Mouse (Mus musculus): ENCODE results near the gene Olfr1173. TPM values are rescaled to one million over a fixed set of nuclear protein-coding genes. Genes with fewer than 3 reads are reported as not detected.

The Olfr1173 gene
- not detected for total RNA-seq (2021)
- long read RNA-seq, experiment 1: 0 reads
- long read RNA-seq, experiment 2: 0 reads

DNA sequence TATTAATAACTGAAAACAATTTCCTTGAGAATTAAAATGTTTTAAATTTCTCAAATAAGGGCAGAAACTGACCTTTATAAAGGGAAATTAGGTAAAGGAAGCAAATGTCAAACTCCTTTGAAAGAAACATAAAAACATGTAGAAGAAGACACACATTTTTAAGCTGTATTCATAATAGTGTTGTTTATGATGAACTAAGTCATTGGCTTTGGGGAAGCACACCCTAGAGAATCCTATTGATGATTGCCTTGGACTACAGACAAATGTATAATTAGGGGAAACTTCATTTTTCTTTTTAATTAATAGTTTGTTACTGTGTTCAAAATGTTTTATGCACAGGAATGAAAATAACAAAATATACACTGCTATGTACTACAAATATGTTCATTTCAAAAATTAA, at the start of gene Olfr1173:
Olfr1173 (minus strand) TSS at position 101 of the 400 bp plus-strand sequence.
- DNase-seq (ENCODE audit: low spot score in 2 of 2): no peak

DNA sequence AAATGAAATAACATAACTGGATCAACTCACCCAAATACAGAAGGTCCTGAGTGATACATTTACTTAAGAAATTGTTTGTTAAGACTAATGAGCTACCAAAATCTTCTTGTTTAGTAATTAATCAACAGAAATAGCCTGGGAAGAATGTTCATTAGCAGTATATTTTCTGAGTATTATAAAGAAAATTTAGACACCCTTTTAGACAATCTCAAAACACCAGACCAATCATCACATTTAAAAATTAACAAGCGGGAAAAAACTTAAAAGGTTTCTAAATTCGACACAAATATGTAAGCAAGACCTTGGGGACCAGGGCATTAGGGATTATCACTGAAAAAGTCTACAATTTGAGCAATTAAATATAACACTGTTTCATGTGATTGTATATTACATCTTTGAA, 47.4 kb upstream of the Olfr1173 start, which contains the start of gene Olfr1175-ps:
Olfr1175-ps (minus strand) TSS at position 101 of the 400 bp plus-strand sequence.
- DNase-seq (ENCODE audit: low spot score in 2 of 2): no peak

DNA sequence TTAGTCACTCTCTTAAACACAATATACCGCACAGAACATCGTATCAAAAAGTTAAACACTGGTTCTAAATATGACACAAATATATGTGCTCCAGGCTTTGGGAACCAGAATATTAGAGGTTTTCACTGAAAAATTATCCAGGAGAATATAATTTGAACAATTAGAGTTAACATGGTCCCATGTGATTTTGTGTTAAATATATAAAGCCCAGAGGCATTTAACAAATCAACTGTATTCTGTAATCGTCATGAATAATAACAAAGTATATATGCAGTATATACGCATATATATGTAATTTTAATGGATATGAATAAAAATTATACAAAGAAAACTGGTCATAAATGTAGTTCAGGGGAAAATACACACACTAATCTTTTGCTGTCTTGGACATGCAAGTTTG, 35.4 kb upstream of the Olfr1173 start, which contains the start of gene Olfr1174-ps:
Olfr1174-ps (minus strand) TSS at position 101 of the 400 bp plus-strand sequence.
- no peak for DNase-seq (ENCODE audit: low spot score in 2 of 2)

DNA sequence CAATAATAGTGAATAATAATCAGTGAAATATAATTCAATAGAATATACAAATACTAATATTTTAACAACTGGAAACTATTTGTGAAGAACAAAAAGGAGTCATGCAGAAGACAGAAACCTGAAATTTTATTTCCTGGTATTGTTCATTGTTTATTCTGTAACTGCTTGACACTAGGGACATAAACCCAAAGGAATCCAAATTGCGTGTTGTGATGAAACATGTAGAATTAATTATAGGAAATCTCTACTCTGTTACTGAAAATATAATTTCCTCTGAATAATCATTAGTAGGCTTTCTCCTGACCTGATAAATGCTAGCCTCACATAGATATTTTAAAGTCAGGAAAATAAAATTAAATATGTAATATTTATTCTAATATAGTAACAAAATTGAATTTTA, 51.4 kb downstream of the Olfr1173 start, which contains the start of gene Olfr1170:
Olfr1170 (minus strand) TSS at position 101 of the 400 bp plus-strand sequence.
- DNase-seq (ENCODE audit: low spot score in 2 of 2): no peak

Other genes with a start within 250 kb of the Olfr1173 start
- not detected for gene Olfr73, start 242.2 kb downstream of the Olfr1173 start, total RNA-seq (2021)
- not detected for gene Olfr1162, start 228.7 kb downstream of the Olfr1173 start, total RNA-seq (2021)
- not detected for gene Olfr1163, start 208.0 kb downstream of the Olfr1173 start, total RNA-seq (2021)
- not detected for gene Olfr1164, start 185.9 kb downstream of the Olfr1173 start, total RNA-seq (2021)
- gene Olfr1166, start 151.6 kb downstream of the Olfr1173 start, total RNA-seq (2021): not detected
- not detected for gene Olfr1167, start 124.7 kb downstream of the Olfr1173 start, total RNA-seq (2021)
- gene Olfr1168, start 98.0 kb downstream of the Olfr1173 start, total RNA-seq (2021): not detected
- gene Olfr1170, start 51.5 kb downstream of the Olfr1173 start, total RNA-seq (2021): not detected
- gene Olfr1174-ps, start 35.3 kb upstream of the Olfr1173 start, total RNA-seq (2021): not detected
- not detected for gene Olfr1175-ps, start 47.3 kb upstream of the Olfr1173 start, total RNA-seq (2021)
- not detected for gene Olfr1176, start 56.8 kb upstream of the Olfr1173 start, total RNA-seq (2021)
- gene Olfr1177-ps, start 66.6 kb upstream of the Olfr1173 start, total RNA-seq (2021): not detected
- not detected for gene Olfr1178, start 107.2 kb upstream of the Olfr1173 start, total RNA-seq (2021)
- gene Olfr1179, start 126.6 kb upstream of the Olfr1173 start, total RNA-seq (2021): not detected
- gene Olfr1180, start 139.3 kb upstream of the Olfr1173 start, total RNA-seq (2021): not detected
- gene Olfr1181, start 146.3 kb upstream of the Olfr1173 start, total RNA-seq (2021): not detected
- gene Gm13757, start 169.3 kb upstream of the Olfr1173 start, total RNA-seq (2021): not detected
- gene Olfr1183, start 175.0 kb upstream of the Olfr1173 start, total RNA-seq (2021): not detected
- not detected for gene Olfr1184, start 203.7 kb upstream of the Olfr1173 start, total RNA-seq (2021)
- gene Olfr1185-ps1, start 213.4 kb upstream of the Olfr1173 start, total RNA-seq (2021): not detected
- not detected for gene Olfr1186, start 238.7 kb upstream of the Olfr1173 start, total RNA-seq (2021)

Data from adrenal gland, adult 18-20 months (tissue).